Mouse (Mus musculus) left cerebral cortex, postnatal 25 days (tissue): ENCODE data around the gene Lnp1. TPM values are rescaled to one million over a fixed set of nuclear protein-coding genes. Genes with fewer than 3 reads are reported as not detected.
"Not testable (repeated sequence)": the region's sequence is repeated elsewhere in the genome, so short reads cannot be mapped to it uniquely, and the experiment has no call there.

Experiments
- DNase-seq, 2 experiments: peaks; one replicate each; pipeline ENCODE4 v3.0.0; 2022; ENCODE audit warnings: low spot score in 2 of 2, mixed read lengths in 1 of 2
- intact Hi-C: fragments of 180-260 bp; cut with DNase I; formaldehyde crosslinking; loops from one replicate; pipeline ENCODE4 v1.15.1; 2025
- total RNA-seq, 2 experiments: library from RNA; stranded (reverse); gene quantifications; 2 replicates each; pipeline ENCODE4 v1.2.3; 2021

Lnp1 gene
- total RNA-seq, result 1 to 10 TPM; 1.8 to 4.4 TPM

GRCm38 (mm10) chr16:56928023-56928422, at the start of gene Lnp1:
Lnp1 (minus strand) TSS chr16:56928061.
- DNase-seq, result peak in 1 of 2 experiments; percentile 16
- intact Hi-C loops, result no loop called here

GRCm38 (mm10) chr16:56974646-56975045, 46.8 kb upstream of the Lnp1 start:
- intact Hi-C loops, result no loop called here
- no peak for DNase-seq

DNA sequence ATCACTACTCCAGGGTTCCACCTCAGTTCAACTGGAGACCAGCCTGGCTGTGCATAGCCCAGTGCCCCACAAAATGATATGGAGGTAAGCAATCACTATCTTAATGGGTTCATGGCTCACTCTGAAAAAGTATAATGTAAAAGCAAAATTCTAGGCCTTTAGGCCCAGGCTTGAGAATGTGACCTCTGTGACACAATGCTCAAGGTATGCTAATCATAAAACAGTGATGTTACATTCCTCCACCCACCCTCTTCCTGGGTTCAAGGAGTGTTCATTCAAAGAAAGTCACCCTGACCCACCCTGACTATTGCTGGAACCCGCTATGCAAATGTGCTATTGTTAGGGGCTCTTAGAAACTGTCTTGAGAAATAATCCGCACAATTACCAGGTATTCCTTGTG, 30.4 kb upstream of the Lnp1 start:
- intact Hi-C loops, DNase-seq: not testable (repeated sequence)

GRCm38 (mm10) chr16:56949085-56949484, 21.2 kb upstream of the Lnp1 start:
- intact Hi-C loops, result no loop called here
- DNase-seq, result no peak

- no peak for DNase-seq
- intact Hi-C loops, result no loop called here
Measured at GRCm38 (mm10) chr16:56942341-56942740, 14.5 kb upstream of the Lnp1 start.

GRCm38 (mm10) chr16:56920102-56920657, 7.7 kb downstream of the Lnp1 start:
- intact Hi-C loops, result loop anchor here (1.0 to 5.0 kb wide), 3 partner anchors 119 to 172 kb away; no protein-coding TSS in a partner anchor
- DNase-seq, result peak; percentile 48 to 65

DNA sequence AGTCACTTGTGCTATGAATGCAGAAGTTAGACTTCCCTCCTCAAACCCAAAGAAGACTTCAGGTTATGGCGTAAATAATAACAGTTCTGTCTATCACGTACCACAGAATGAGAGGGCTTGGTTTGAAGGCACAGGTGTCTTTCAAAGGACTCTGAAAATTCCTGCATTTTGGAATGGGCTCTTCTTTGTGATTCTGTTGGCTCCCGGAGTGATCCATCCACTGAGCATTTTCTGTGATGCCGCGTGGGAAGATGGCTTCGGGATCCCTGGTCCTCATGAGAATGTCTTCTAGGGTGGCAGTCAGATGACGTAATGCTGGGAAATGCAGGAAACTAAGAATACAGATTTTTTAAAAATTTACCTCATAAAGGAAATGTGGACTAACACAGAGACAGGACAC, 10.6 kb downstream of the Lnp1 start:
- intact Hi-C loops, result no loop called here

GRCm38 (mm10) chr16:56908986-56909385, 18.9 kb downstream of the Lnp1 start:
- intact Hi-C loops, result no loop called here
- no peak for DNase-seq

More for the DNA sequence above, 10.6 kb downstream of the Lnp1 start:
- DNase-seq, result no peak

DNA sequence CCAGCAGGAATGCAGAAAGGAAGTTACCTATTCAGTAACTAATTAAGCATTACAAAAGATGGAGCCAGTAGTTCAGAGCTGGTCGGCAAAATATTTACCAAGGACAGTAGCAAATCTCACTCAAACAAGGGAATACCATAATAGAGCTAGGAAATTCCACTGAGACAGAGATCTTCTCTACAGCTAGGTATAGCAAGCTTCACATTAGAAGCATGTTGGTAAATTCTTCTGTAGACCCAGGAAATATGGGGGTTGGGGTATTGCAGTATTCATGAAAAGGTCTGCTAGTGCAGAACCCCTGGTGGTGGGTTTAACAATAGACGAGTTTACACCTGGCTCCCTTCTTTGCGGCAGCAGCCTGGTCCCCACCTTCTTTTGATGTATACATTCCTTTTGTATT, 25.7 kb downstream of the Lnp1 start:
- intact Hi-C loops, DNase-seq: not testable (repeated sequence)

- DNase-seq, result no peak
- intact Hi-C loops, result no loop called here
Measured at GRCm38 (mm10) chr16:56891583-56891982, 36.3 kb downstream of the Lnp1 start.

- intact Hi-C loops, result no loop called here
- no peak for DNase-seq
Measured at GRCm38 (mm10) chr16:56886616-56887116, 41.2 kb downstream of the Lnp1 start.

DNA sequence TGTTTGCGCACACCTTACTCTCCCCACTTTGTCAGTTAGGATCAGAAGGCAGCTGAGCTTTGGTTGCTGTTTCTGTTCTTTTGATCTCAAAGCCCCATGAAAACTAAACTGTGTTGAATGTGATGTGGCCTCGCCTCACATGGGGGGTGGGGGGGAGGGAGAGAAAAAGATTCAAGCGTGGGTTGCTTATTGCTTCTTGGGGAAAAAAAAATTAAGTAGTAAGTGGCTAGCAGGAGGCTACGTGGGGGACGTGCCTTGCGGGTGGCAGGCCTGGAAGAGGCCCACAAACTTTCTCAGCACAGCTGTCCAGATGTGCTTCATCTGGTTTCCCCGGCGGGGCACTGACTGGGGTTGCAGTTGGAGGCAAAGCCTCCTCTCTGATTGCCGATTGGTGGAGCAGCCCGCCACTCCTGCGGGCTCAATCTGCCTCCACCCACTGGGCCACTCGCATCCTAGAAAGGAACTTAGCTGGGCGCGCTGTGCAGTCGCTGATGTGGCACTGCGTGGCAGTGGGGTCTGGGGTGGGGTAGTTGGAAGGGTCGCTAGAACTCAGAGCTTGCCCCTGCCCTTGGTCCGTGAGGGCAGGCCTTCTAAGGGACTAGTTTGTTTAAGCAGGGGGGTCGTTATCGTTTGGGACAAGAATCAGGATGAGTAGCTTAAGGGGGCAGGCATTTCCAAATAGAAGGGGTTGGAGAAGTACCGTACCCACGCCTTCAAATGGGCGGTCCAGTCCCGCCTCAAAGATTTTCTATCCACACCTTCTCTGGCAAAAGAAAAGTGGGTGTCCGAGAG, 41.8 kb downstream of the Lnp1 start, which contains the start of gene Tmem45a:
Tmem45a (minus strand) TSS at position 343 of the 792 bp plus-strand sequence.
- intact Hi-C loops, result no loop called here
- peak; percentile 71 to 77 for DNase-seq

GRCm38 (mm10) chr16:56884811-56885210, 43.0 kb downstream of the Lnp1 start:
- no peak for DNase-seq
- intact Hi-C loops, result no loop called here

DNA sequence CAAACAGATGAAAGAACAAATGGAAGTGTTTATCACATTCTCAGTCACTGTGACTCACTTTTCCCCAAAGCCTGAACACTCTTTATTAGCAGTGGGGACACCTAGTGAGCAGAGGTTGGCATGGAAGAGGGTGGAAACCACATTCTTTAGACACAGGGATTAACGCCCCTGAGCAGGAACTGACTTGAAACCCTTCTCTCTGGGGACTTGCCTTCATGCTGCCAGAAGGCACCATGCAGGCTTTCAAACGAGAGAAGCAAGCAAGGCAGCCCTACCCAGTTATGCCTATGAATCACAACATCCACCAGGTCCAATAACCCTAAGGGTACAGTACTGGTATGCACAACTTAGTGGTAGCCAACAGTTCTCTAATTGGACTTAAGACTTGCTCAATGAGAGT, 54.5 kb downstream of the Lnp1 start:
- intact Hi-C loops, result no loop called here
- no peak for DNase-seq

- intact Hi-C loops, result no loop called here
- DNase-seq, result no peak
Measured at GRCm38 (mm10) chr16:56870458-56870857, 57.4 kb downstream of the Lnp1 start.

- no peak for DNase-seq
- intact Hi-C loops, result no loop called here
Measured at GRCm38 (mm10) chr16:56868361-56868760, 59.5 kb downstream of the Lnp1 start.

DNA sequence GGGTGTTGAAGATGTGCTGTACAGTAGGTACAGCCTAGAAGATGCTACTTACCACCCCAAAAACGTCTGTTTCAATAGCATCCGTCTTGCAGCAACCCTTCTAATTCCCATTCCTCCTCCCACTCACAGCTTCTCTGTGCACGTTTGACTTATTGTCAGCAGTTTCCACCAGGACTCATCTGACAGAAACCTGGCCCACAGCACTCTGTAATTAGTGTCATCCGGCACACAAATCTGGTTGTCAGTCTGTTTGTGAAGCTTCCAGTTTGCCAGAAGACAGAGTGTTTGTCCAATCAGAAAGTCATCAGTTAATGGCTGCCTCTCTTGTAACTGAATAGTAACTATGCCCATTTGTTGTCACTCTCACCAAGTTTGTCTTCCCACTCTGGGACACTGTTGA, 60.3 kb downstream of the Lnp1 start:
- intact Hi-C loops, result no loop called here
- no peak for DNase-seq
